Comparison of ENCODE assay signal across 29 mouse cellular contexts in genomic region chr1:71263532-71263931, GRCm38 (mm10).
"Had no signal": no experiment of that assay in that cellular context is flagged by ENCODE, and none has a peak within 500 bp of the region (broad histone marks: within the 10 kb centered on the region; RNA-seq: fewer than 3 reads in every experiment).

No protein-coding gene starts in this region.

- H3K9ac ChIP-seq: embryonic facial prominence, embryonic 12.5 days; embryonic facial prominence, embryonic 13.5 days; embryonic facial prominence, embryonic 15.5 days; forebrain, embryonic 12.5 days; forebrain, embryonic 13.5 days; forebrain, embryonic 15.5 days; forebrain, postnatal 0 days had no signal

- H3K27me3 ChIP-seq: embryonic facial prominence, embryonic 12.5 days; embryonic facial prominence, embryonic 13.5 days; embryonic facial prominence, embryonic 15.5 days; forebrain, embryonic 12.5 days; forebrain, embryonic 13.5 days; forebrain, embryonic 15.5 days had no signal

- DNase-seq: cerebellum, adult 8-10 months; cerebellum, adult 9-10 months; cerebellum, adult 9-11 months; cerebellum, postnatal 10 days; cerebellum, postnatal 14 days; cerebellum, postnatal 25 days; cerebellum, postnatal 36 days; embryo, embryonic 11 days; forebrain, postnatal 0 days; gastrocnemius, adult 2 months; gastrocnemius, postnatal 10 days; gastrocnemius, postnatal 14 days; gastrocnemius, postnatal 25 days; gastrocnemius, postnatal 36 days; heart, adult 11 months; heart, adult 18-20 months; heart, adult 2 months had no signal

- H3K4me3 ChIP-seq: embryonic facial prominence, embryonic 10.5 days; embryonic facial prominence, embryonic 12.5 days; embryonic facial prominence, embryonic 13.5 days; embryonic facial prominence, embryonic 15.5 days; erythroblast, embryonic 14.5 days; forebrain, embryonic 10.5 days; forebrain, embryonic 12.5 days; forebrain, embryonic 13.5 days; forebrain, embryonic 15.5 days; gastrocnemius, adult 2 months; heart, adult 2 months; heart, embryonic 10.5 days had no signal

- ATAC-seq: forebrain, embryonic 13.5 days; forebrain, embryonic 14.5 days; forebrain, embryonic 15.5 days; forebrain, embryonic 16.5 days; forebrain, postnatal 0 days had no signal

- H3K4me1 ChIP-seq: embryonic facial prominence, embryonic 10.5 days; embryonic facial prominence, embryonic 12.5 days; embryonic facial prominence, embryonic 13.5 days; embryonic facial prominence, embryonic 15.5 days; forebrain, embryonic 12.5 days; forebrain, embryonic 13.5 days; forebrain, embryonic 15.5 days; heart, embryonic 10.5 days had no signal

- H3K36me3 ChIP-seq: embryonic facial prominence, embryonic 10.5 days; embryonic facial prominence, embryonic 12.5 days; embryonic facial prominence, embryonic 13.5 days; embryonic facial prominence, embryonic 15.5 days; forebrain, embryonic 10.5 days; forebrain, embryonic 12.5 days; forebrain, embryonic 15.5 days; heart, embryonic 10.5 days had no signal

- H3K27ac ChIP-seq: embryonic facial prominence, embryonic 10.5 days; embryonic facial prominence, embryonic 12.5 days; embryonic facial prominence, embryonic 13.5 days; embryonic facial prominence, embryonic 15.5 days; forebrain, embryonic 10.5 days; forebrain, embryonic 12.5 days; forebrain, embryonic 13.5 days; forebrain, embryonic 15.5 days; gastrocnemius, adult 2 months; heart, adult 2 months; heart, embryonic 10.5 days had no signal

- H3K9me3 ChIP-seq: embryonic facial prominence, embryonic 10.5 days; embryonic facial prominence, embryonic 12.5 days; embryonic facial prominence, embryonic 13.5 days; embryonic facial prominence, embryonic 15.5 days; forebrain, embryonic 10.5 days; forebrain, embryonic 12.5 days; forebrain, embryonic 13.5 days; forebrain, embryonic 15.5 days; heart, embryonic 10.5 days had no signal

- H3K4me2 ChIP-seq: embryonic facial prominence, embryonic 12.5 days; embryonic facial prominence, embryonic 13.5 days; embryonic facial prominence, embryonic 15.5 days; forebrain, embryonic 12.5 days; forebrain, embryonic 13.5 days; forebrain, embryonic 15.5 days had no signal
